Mouse (Mus musculus): ENCODE measurements around the gene Taldo1. TPM values are rescaled to one million over a fixed set of nuclear protein-coding genes. Genes with fewer than 3 reads are reported as not detected.

Gene Taldo1
- 1.8 TPM for polyA plus RNA-seq (2014; fragmentation: Illumina TruSeq; extraction: RNeasy Lipid Tissue Mini Kit (QIAGEN cat#74804); ENCODE audit: low read depth, low replicate concordance)

GRCm38 (mm10) chr7:141391625-141392551 is at the start of gene Taldo1:
Taldo1 (plus strand) TSS chr7:141392199.

GRCm38 (mm10) chr7:141413809-141414584 is 22.0 kb downstream of the Taldo1 start, which contains the start of gene Gatd1:
Gatd1 (minus strand) TSS chr7:141414136.

GRCm38 (mm10) chr7:141429310-141429709 is 37.3 kb downstream of the Taldo1 start, which contains the start of gene Cend1:
Cend1 (minus strand) TSS chr7:141429491.

GRCm38 (mm10) chr7:141437178-141438120 is 45.5 kb downstream of the Taldo1 start, which contains the start of gene Slc25a22:
Slc25a22 (minus strand) TSS chr7:141437892.

GRCm38 (mm10) chr7:141443828-141444237 is 51.8 kb downstream of the Taldo1 start, which contains the start of gene Pidd1:
Pidd1 (minus strand) TSS chr7:141444025.

GRCm38 (mm10) chr7:141447110-141447991 is 55.4 kb downstream of the Taldo1 start, which contains the start of gene Rplp2:
Rplp2 (plus strand) TSS chr7:141447370.

Other genes with a start within 250 kb of the Taldo1 start
- 0.41 TPM for gene Rnh1, start 219.3 kb upstream of the Taldo1 start, polyA plus RNA-seq (2014; fragmentation: Illumina TruSeq; extraction: RNeasy Lipid Tissue Mini Kit (QIAGEN cat#74804); ENCODE audit: low read depth, low replicate concordance)
- 6.3 TPM for gene Hras, start 198.2 kb upstream of the Taldo1 start, polyA plus RNA-seq (2014; fragmentation: Illumina TruSeq; extraction: RNeasy Lipid Tissue Mini Kit (QIAGEN cat#74804); ENCODE audit: low read depth, low replicate concordance)
- gene Lrrc56, start 198.0 kb upstream of the Taldo1 start, polyA plus RNA-seq (2014; fragmentation: Illumina TruSeq; extraction: RNeasy Lipid Tissue Mini Kit (QIAGEN cat#74804); ENCODE audit: low read depth, low replicate concordance) = 9.5 TPM
- gene Lmntd2, start 178.1 kb upstream of the Taldo1 start, polyA plus RNA-seq (2014; fragmentation: Illumina TruSeq; extraction: RNeasy Lipid Tissue Mini Kit (QIAGEN cat#74804); ENCODE audit: low read depth, low replicate concordance) = 18.2 TPM
- 2.4 TPM for gene Rassf7, start 176.3 kb upstream of the Taldo1 start, polyA plus RNA-seq (2014; fragmentation: Illumina TruSeq; extraction: RNeasy Lipid Tissue Mini Kit (QIAGEN cat#74804); ENCODE audit: low read depth, low replicate concordance)
- 24.6 TPM for gene Phrf1, start 163.4 kb upstream of the Taldo1 start, polyA plus RNA-seq (2014; fragmentation: Illumina TruSeq; extraction: RNeasy Lipid Tissue Mini Kit (QIAGEN cat#74804); ENCODE audit: low read depth, low replicate concordance)
- gene Irf7, start 125.7 kb upstream of the Taldo1 start, polyA plus RNA-seq (2014; fragmentation: Illumina TruSeq; extraction: RNeasy Lipid Tissue Mini Kit (QIAGEN cat#74804); ENCODE audit: low read depth, low replicate concordance) = 2.1 TPM
- gene Cdhr5, start 115.4 kb upstream of the Taldo1 start, polyA plus RNA-seq (2014; fragmentation: Illumina TruSeq; extraction: RNeasy Lipid Tissue Mini Kit (QIAGEN cat#74804); ENCODE audit: low read depth, low replicate concordance) = 1.5 TPM
- not detected for gene Sct, start 113.1 kb upstream of the Taldo1 start, polyA plus RNA-seq (2014; fragmentation: Illumina TruSeq; extraction: RNeasy Lipid Tissue Mini Kit (QIAGEN cat#74804); ENCODE audit: low read depth, low replicate concordance)
- gene Drd4, start 100.2 kb upstream of the Taldo1 start, polyA plus RNA-seq (2014; fragmentation: Illumina TruSeq; extraction: RNeasy Lipid Tissue Mini Kit (QIAGEN cat#74804); ENCODE audit: low read depth, low replicate concordance) = 1.1 TPM
- gene Deaf1, start 64.5 kb upstream of the Taldo1 start, polyA plus RNA-seq (2014; fragmentation: Illumina TruSeq; extraction: RNeasy Lipid Tissue Mini Kit (QIAGEN cat#74804); ENCODE audit: low read depth, low replicate concordance) = 1.2 TPM
- gene Tmem80, start 64.5 kb upstream of the Taldo1 start, polyA plus RNA-seq (2014; fragmentation: Illumina TruSeq; extraction: RNeasy Lipid Tissue Mini Kit (QIAGEN cat#74804); ENCODE audit: low read depth, low replicate concordance) = 15.0 TPM
- gene Eps8l2, start 53.3 kb upstream of the Taldo1 start, polyA plus RNA-seq (2014; fragmentation: Illumina TruSeq; extraction: RNeasy Lipid Tissue Mini Kit (QIAGEN cat#74804); ENCODE audit: low read depth, low replicate concordance) = 0.34 TPM
- gene Gatd1, start 21.9 kb downstream of the Taldo1 start, polyA plus RNA-seq (2014; fragmentation: Illumina TruSeq; extraction: RNeasy Lipid Tissue Mini Kit (QIAGEN cat#74804); ENCODE audit: low read depth, low replicate concordance) = 3.7 TPM
- 0.18 TPM for gene Cend1, start 37.3 kb downstream of the Taldo1 start, polyA plus RNA-seq (2014; fragmentation: Illumina TruSeq; extraction: RNeasy Lipid Tissue Mini Kit (QIAGEN cat#74804); ENCODE audit: low read depth, low replicate concordance)
- gene Slc25a22, start 45.7 kb downstream of the Taldo1 start, polyA plus RNA-seq (2014; fragmentation: Illumina TruSeq; extraction: RNeasy Lipid Tissue Mini Kit (QIAGEN cat#74804); ENCODE audit: low read depth, low replicate concordance) = 0.14 TPM
- gene Pidd1, start 51.8 kb downstream of the Taldo1 start, polyA plus RNA-seq (2014; fragmentation: Illumina TruSeq; extraction: RNeasy Lipid Tissue Mini Kit (QIAGEN cat#74804); ENCODE audit: low read depth, low replicate concordance) = 0.48 TPM
- gene Rplp2, start 55.2 kb downstream of the Taldo1 start, polyA plus RNA-seq (2014; fragmentation: Illumina TruSeq; extraction: RNeasy Lipid Tissue Mini Kit (QIAGEN cat#74804); ENCODE audit: low read depth, low replicate concordance) = 10.3 TPM
- gene Pnpla2, start 63.0 kb downstream of the Taldo1 start, polyA plus RNA-seq (2014; fragmentation: Illumina TruSeq; extraction: RNeasy Lipid Tissue Mini Kit (QIAGEN cat#74804); ENCODE audit: low read depth, low replicate concordance) = 14.7 TPM
- not detected for gene Cracr2b, start 68.9 kb downstream of the Taldo1 start, polyA plus RNA-seq (2014; fragmentation: Illumina TruSeq; extraction: RNeasy Lipid Tissue Mini Kit (QIAGEN cat#74804); ENCODE audit: low read depth, low replicate concordance)
- 17.0 TPM for gene Cd151, start 75.2 kb downstream of the Taldo1 start, polyA plus RNA-seq (2014; fragmentation: Illumina TruSeq; extraction: RNeasy Lipid Tissue Mini Kit (QIAGEN cat#74804); ENCODE audit: low read depth, low replicate concordance)
- 0.87 TPM for gene Polr2l, start 82.9 kb downstream of the Taldo1 start, polyA plus RNA-seq (2014; fragmentation: Illumina TruSeq; extraction: RNeasy Lipid Tissue Mini Kit (QIAGEN cat#74804); ENCODE audit: low read depth, low replicate concordance)
- 0.49 TPM for gene Tspan4, start 83.0 kb downstream of the Taldo1 start, polyA plus RNA-seq (2014; fragmentation: Illumina TruSeq; extraction: RNeasy Lipid Tissue Mini Kit (QIAGEN cat#74804); ENCODE audit: low read depth, low replicate concordance)
- gene Chid1, start 147.7 kb downstream of the Taldo1 start, polyA plus RNA-seq (2014; fragmentation: Illumina TruSeq; extraction: RNeasy Lipid Tissue Mini Kit (QIAGEN cat#74804); ENCODE audit: low read depth, low replicate concordance) = 12.1 TPM
- 22.2 TPM for gene Ap2a2, start 170.0 kb downstream of the Taldo1 start, polyA plus RNA-seq (2014; fragmentation: Illumina TruSeq; extraction: RNeasy Lipid Tissue Mini Kit (QIAGEN cat#74804); ENCODE audit: low read depth, low replicate concordance)

Measured in testis, adult 10 weeks (tissue).